Mouse (Mus musculus): ENCODE measurements at regions not wholly inside any gene's neighbourhood (a gene's known extent, or its start where the extent isn't known, plus 50 kb on each side); places are given as distances from the start of the nearest gene placed in this dataset.

- TF ChIP-seq CTCF (IDR thresholded peaks at IDR 0.05) (no peak), EP300 (IDR thresholded peaks at IDR 0.05; ENCODE audit: insufficient read depth, low read depth, low read length) (no peak)
Measured at GRCm38 (mm10) chr10:8952922-8953321, 67.1 kb upstream of the Sash1 start.

All from heart, adult 2 months (tissue).